Mouse (Mus musculus): ENCODE measurements at regions not wholly inside any gene's neighbourhood (a gene's known extent, or its start where the extent isn't known, plus 50 kb on each side); places are given as distances from the start of the nearest gene placed in this dataset.
A peak's percentile ranks its signal among the peaks of the same experiment; 100 is the strongest.

GRCm38 (mm10) chr6:26033392-26033791 is 224.3 kb upstream of the Pot1a start:
- Histone ChIP-seq H3K4me2 (ENCODE audit: low read depth) (no peak overlapping the region), H3K27me3 (ENCODE audit: control insufficient read depth, insufficient read depth, low read length) (no peaks in the 10 kb centered on the region), H3K36me3 (ENCODE audit: control insufficient read depth, insufficient read depth, low read length) (no peaks in the 10 kb centered on the region), H3K9ac (ENCODE audit: low read length) (no peak overlapping the region), H3K4me3 (ENCODE audit: low read depth, low read length) (no peak overlapping the region), H3K9me3 (ENCODE audit: control insufficient read depth, low read length) (no peaks in the 10 kb centered on the region), H3K27ac (ENCODE audit: low read depth, low read length) (no peak overlapping the region), H3K4me1 (ENCODE audit: control insufficient read depth, insufficient read depth, low read length) (no peaks in the 10 kb centered on the region)
- WGBS: 79% methylated on average over 2 of the region's 2 CpGs
- ATAC-seq (ENCODE audit: insufficient read depth, low FRiP score, low TSS enrichment) (no peak), DNase-seq (ENCODE audit: low spot score) (no peak)

GRCm38 (mm10) chr6:26015388-26015787 is 206.3 kb upstream of the Pot1a start:
- Histone ChIP-seq H3K9ac (ENCODE audit: low read length) (no peak overlapping the region), H3K27me3 (ENCODE audit: control insufficient read depth, insufficient read depth, low read length) (no peaks in the 10 kb centered on the region), H3K4me2 (ENCODE audit: low read depth) (no peak overlapping the region), H3K36me3 (ENCODE audit: control insufficient read depth, insufficient read depth, low read length) (no peaks in the 10 kb centered on the region), H3K27ac (ENCODE audit: low read depth, low read length) (no peak overlapping the region), H3K4me1 (ENCODE audit: control insufficient read depth, insufficient read depth, low read length) (no peaks in the 10 kb centered on the region), H3K9me3 (ENCODE audit: control insufficient read depth, low read length) (no peaks in the 10 kb centered on the region), H3K4me3 (ENCODE audit: low read depth, low read length) (no peak overlapping the region)
- ATAC-seq (ENCODE audit: insufficient read depth, low FRiP score, low TSS enrichment) (no peak), DNase-seq (ENCODE audit: low spot score) (no peak)
- WGBS: 88% methylated on average over 6 of the region's 6 CpGs

- H3K36me3 ChIP-seq (ENCODE audit: control insufficient read depth, insufficient read depth, low read length): no peaks in the 10 kb centered on the region
- H3K27ac ChIP-seq (ENCODE audit: low read depth, low read length): no peak overlapping the region
- no peak overlapping the region for H3K9ac ChIP-seq (ENCODE audit: low read length)
- no peak overlapping the region for H3K4me3 ChIP-seq (ENCODE audit: low read depth, low read length)
- H3K4me2 ChIP-seq (ENCODE audit: low read depth): no peak overlapping the region
- H3K9me3 ChIP-seq (ENCODE audit: control insufficient read depth, low read length): no peaks in the 10 kb centered on the region
- no peaks in the 10 kb centered on the region for H3K27me3 ChIP-seq (ENCODE audit: control insufficient read depth, insufficient read depth, low read length)
- DNase-seq (ENCODE audit: low spot score) (no peak), ATAC-seq (ENCODE audit: insufficient read depth, low FRiP score, low TSS enrichment) (no peak)
- WGBS: 98% methylated on average over 1 of the region's 1 CpGs
- no peaks in the 10 kb centered on the region for H3K4me1 ChIP-seq (ENCODE audit: control insufficient read depth, insufficient read depth, low read length)
Measured at GRCm38 (mm10) chr6:25994044-25994443, 185.0 kb upstream of the Pot1a start.

- no peak for ATAC-seq (ENCODE audit: insufficient read depth, low FRiP score, low TSS enrichment)
Measured at GRCm38 (mm10) chr6:25978171-25978847, 169.3 kb upstream of the Pot1a start.

GRCm38 (mm10) chr6:25965452-25965851 is 156.4 kb upstream of the Pot1a start:
- Histone ChIP-seq H3K27ac (ENCODE audit: low read depth, low read length) (no peak overlapping the region), H3K4me1 (ENCODE audit: control insufficient read depth, insufficient read depth, low read length) (no peaks in the 10 kb centered on the region), H3K4me2 (ENCODE audit: low read depth) (no peak overlapping the region), H3K36me3 (ENCODE audit: control insufficient read depth, insufficient read depth, low read length) (no peaks in the 10 kb centered on the region), H3K4me3 (ENCODE audit: low read depth, low read length) (no peak overlapping the region), H3K27me3 (ENCODE audit: control insufficient read depth, insufficient read depth, low read length) (no peaks in the 10 kb centered on the region), H3K9ac (ENCODE audit: low read length) (no peak overlapping the region), H3K9me3 (ENCODE audit: control insufficient read depth, low read length) (no peaks in the 10 kb centered on the region)
- no peak for DNase-seq (ENCODE audit: low spot score)
- no peak for ATAC-seq (ENCODE audit: insufficient read depth, low FRiP score, low TSS enrichment)
- 84% methylated on average over 3 of the region's 3 CpGs for WGBS

More at GRCm38 (mm10) chr6:25978171-25978847, 169.3 kb upstream of the Pot1a start:
- Histone ChIP-seq H3K36me3 (ENCODE audit: control insufficient read depth, insufficient read depth, low read length) (no peaks in the 10 kb centered on the region), H3K9ac (ENCODE audit: low read length) (no peak overlapping the region), H3K4me2 (ENCODE audit: low read depth) (no peak overlapping the region), H3K4me1 (ENCODE audit: control insufficient read depth, insufficient read depth, low read length) (no peaks in the 10 kb centered on the region), H3K9me3 (ENCODE audit: control insufficient read depth, low read length) (no peaks in the 10 kb centered on the region), H3K27me3 (ENCODE audit: control insufficient read depth, insufficient read depth, low read length) (no peaks in the 10 kb centered on the region), H3K27ac (ENCODE audit: low read depth, low read length) (no peak overlapping the region), H3K4me3 (ENCODE audit: low read depth, low read length) (no peak overlapping the region)
- DNase-seq (ENCODE audit: low spot score): no peak
- 86% methylated on average over 4 of the region's 4 CpGs for WGBS

GRCm38 (mm10) chr6:25931148-25931553 is 122.1 kb upstream of the Pot1a start:
- Histone ChIP-seq H3K27me3 (ENCODE audit: control insufficient read depth, insufficient read depth, low read length) (no peaks in the 10 kb centered on the region), H3K4me1 (ENCODE audit: control insufficient read depth, insufficient read depth, low read length) (no peaks in the 10 kb centered on the region), H3K9me3 (ENCODE audit: control insufficient read depth, low read length) (no peaks in the 10 kb centered on the region), H3K9ac (ENCODE audit: low read length) (no peak overlapping the region), H3K4me3 (ENCODE audit: low read depth, low read length) (no peak overlapping the region), H3K27ac (ENCODE audit: low read depth, low read length) (no peak overlapping the region), H3K36me3 (ENCODE audit: control insufficient read depth, insufficient read depth, low read length) (no peaks in the 10 kb centered on the region), H3K4me2 (ENCODE audit: low read depth) (no peak overlapping the region)
- 84% methylated on average over 10 of the region's 10 CpGs for WGBS
- DNase-seq (ENCODE audit: low spot score) (peak; percentile 9), ATAC-seq (ENCODE audit: insufficient read depth, low FRiP score, low TSS enrichment) (no peak)

GRCm38 (mm10) chr6:25917852-25918465 is 108.9 kb upstream of the Pot1a start:
- 59% methylated on average over 5 of the region's 5 CpGs for WGBS

GRCm38 (mm10) chr6:25914122-25914521 is 105.1 kb upstream of the Pot1a start:
- Histone ChIP-seq H3K4me2 (ENCODE audit: low read depth) (no peak overlapping the region), H3K4me1 (ENCODE audit: control insufficient read depth, insufficient read depth, low read length) (no peaks in the 10 kb centered on the region), H3K9ac (ENCODE audit: low read length) (no peak overlapping the region), H3K27ac (ENCODE audit: low read depth, low read length) (no peak overlapping the region), H3K36me3 (ENCODE audit: control insufficient read depth, insufficient read depth, low read length) (no peaks in the 10 kb centered on the region), H3K9me3 (ENCODE audit: control insufficient read depth, low read length) (no peaks in the 10 kb centered on the region), H3K27me3 (ENCODE audit: control insufficient read depth, insufficient read depth, low read length) (no peaks in the 10 kb centered on the region), H3K4me3 (ENCODE audit: low read depth, low read length) (no peak overlapping the region)
- ATAC-seq (ENCODE audit: insufficient read depth, low FRiP score, low TSS enrichment): no peak
- 95% methylated on average over 2 of the region's 2 CpGs for WGBS
- DNase-seq (ENCODE audit: low spot score): no peak

More at GRCm38 (mm10) chr6:25917852-25918465, 108.9 kb upstream of the Pot1a start:
- no peaks in the 10 kb centered on the region for H3K9me3 ChIP-seq (ENCODE audit: control insufficient read depth, low read length)
- H3K27me3 ChIP-seq (ENCODE audit: control insufficient read depth, insufficient read depth, low read length): no peaks in the 10 kb centered on the region
- ATAC-seq (ENCODE audit: insufficient read depth, low FRiP score, low TSS enrichment) (peak; percentile 17; the same call in 1 of the 2 replicates), DNase-seq (ENCODE audit: low spot score) (no peak)
- H3K4me3 ChIP-seq (ENCODE audit: low read depth, low read length): no peak overlapping the region
- no peak overlapping the region for H3K9ac ChIP-seq (ENCODE audit: low read length)
- H3K4me2 ChIP-seq (ENCODE audit: low read depth): no peak overlapping the region
- H3K4me1 ChIP-seq (ENCODE audit: control insufficient read depth, insufficient read depth, low read length): no peaks in the 10 kb centered on the region
- H3K27ac ChIP-seq (ENCODE audit: low read depth, low read length): no peak overlapping the region
- no peaks in the 10 kb centered on the region for H3K36me3 ChIP-seq (ENCODE audit: control insufficient read depth, insufficient read depth, low read length)

- Histone ChIP-seq H3K4me3 (ENCODE audit: low read depth, low read length) (no peak overlapping the region), H3K27ac (ENCODE audit: low read depth, low read length) (no peak overlapping the region), H3K4me1 (ENCODE audit: control insufficient read depth, insufficient read depth, low read length) (no peaks in the 10 kb centered on the region), H3K27me3 (ENCODE audit: control insufficient read depth, insufficient read depth, low read length) (no peaks in the 10 kb centered on the region), H3K9ac (ENCODE audit: low read length) (no peak overlapping the region), H3K36me3 (ENCODE audit: control insufficient read depth, insufficient read depth, low read length) (no peaks in the 10 kb centered on the region), H3K4me2 (ENCODE audit: low read depth) (no peak overlapping the region), H3K9me3 (ENCODE audit: control insufficient read depth, low read length) (no peaks in the 10 kb centered on the region)
- no peak for DNase-seq (ENCODE audit: low spot score)
- ATAC-seq (ENCODE audit: insufficient read depth, low FRiP score, low TSS enrichment): no peak
Measured at GRCm38 (mm10) chr6:25899944-25900343, 90.9 kb upstream of the Pot1a start.
